Mouse (Mus musculus) inflammation-experienced regulatory T-cells, adult 6 months (primary cell): ENCODE data around the gene Fgf4. TPM values are rescaled to one million over a fixed set of nuclear protein-coding genes. Genes with fewer than 3 reads are reported as not detected.

Source experiments
- ATAC-seq: one replicate; pipeline ENCODE4 v1.8.0; 2017
- polyA plus RNA-seq, 3 experiments: library from polyadenylated mRNA; unstranded; fragments of 100-300 nt; shearing (Covaris generic); gene quantifications; one replicate each; pipeline ENCODE4 v1.2.1; 2017

Fgf4 gene
- polyA plus RNA-seq, result not detected

DNA sequence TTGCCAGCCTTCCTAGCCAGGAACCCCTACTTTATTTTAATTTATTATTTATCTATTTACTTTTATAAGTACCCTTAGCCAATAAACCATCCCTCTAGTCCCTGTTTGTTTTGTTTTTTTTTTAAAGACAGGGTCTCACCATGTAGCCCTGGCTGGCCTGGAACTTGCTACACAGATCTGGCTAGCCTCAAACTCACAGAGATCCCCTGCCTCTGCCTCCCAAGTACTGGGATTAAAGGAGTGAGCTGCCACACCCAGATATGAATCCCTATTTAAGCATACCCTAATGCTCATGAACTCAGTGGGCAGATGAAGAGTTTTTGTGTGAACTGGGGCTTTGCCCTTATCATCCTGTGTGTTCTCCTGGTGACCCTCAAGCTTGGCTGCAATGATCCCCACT, at the start of gene Fgf4:
TSS of gene Fgf4 (plus strand) at position 301 of the 400 bp plus-strand sequence.
- ATAC-seq, result no peak

DNA sequence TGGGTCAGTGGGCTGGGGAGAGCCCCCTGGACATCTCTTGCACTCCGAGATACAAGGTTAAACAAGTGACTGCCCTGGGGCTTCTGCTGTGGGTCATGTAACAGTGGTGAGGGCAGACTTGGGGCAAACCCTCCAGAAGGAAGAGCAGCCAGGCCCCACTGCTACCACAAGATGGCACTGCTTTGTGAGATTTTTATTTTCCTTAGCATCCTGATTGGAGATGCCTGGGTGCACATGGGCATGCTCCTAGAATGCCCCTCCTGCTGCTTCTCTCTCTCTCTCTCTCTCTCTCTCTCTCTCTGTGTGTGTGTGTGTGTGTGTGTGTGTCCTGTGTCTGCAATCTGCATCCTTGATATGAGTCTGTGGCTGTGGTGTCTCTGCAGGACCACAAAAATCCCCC, 48.7 kb upstream of the Fgf4 start:
- ATAC-seq, result no peak

DNA sequence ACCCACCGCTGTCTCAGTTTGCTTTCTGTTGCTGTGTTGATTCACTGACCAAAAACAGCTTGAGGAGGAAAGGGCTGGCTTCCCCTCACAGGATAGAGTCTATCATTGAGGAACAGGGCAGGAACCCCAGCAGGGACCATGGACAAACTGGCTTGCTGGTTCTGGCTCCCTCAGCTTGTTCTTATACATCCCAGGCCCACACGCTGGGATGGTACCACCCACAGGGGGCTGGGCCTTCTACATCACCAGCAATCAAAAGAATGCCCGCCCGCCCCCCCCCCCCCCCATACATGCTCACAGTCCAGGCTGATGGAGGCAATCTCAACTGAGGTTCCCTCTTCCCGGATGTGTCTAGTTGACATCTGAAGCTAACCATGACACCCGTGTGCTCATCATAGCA, 40.1 kb upstream of the Fgf4 start:
- ATAC-seq, result no peak

DNA sequence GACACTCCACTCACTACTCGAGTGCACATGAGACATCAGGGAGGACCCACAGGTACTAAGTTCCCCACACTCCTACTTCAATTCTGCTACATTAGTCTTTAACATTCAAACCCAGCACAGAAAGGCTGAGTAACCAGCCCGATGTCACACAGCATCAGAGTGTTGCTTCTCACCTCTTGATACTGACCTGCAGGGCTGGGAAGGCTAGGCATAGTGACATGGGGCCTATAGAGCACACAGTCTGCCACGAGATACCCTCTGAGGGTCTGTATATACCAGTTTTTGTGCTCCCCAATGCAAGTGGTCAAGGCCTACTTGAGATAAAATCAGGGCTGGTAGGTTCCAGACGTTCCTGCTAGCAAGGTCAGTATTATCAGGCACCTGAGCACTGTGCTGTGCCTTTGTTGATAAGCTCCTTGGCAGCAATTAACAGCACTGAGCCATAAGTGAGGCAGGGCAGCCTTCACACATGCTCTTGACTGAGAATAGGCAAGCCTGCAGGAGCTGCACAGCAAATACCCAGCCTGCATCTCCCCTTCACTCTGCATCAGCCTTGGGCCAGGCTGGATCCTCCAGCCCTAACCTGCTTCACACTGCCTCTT, 39.1 kb upstream of the Fgf4 start:
- ATAC-seq, result no peak

DNA sequence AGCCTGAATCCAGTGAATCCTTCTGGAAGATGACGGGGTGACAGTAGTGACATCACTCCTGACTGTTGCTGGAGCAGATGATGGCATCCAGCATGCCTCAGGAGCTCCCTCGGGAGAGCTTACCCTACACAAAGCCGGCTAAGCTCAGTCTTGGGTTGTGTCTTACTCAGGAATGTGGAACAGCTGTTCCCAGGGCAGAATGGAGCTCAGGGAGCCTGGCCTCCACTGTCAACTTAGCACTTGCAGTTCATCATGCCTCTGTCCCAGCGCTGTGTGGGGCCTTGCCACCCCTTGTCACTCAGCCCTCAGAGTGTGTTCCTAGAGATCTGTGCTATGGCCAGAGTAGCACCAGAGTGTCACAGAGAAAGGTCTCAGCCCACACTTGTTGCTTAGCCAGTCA, 35.6 kb upstream of the Fgf4 start:
- ATAC-seq, result no peak

DNA sequence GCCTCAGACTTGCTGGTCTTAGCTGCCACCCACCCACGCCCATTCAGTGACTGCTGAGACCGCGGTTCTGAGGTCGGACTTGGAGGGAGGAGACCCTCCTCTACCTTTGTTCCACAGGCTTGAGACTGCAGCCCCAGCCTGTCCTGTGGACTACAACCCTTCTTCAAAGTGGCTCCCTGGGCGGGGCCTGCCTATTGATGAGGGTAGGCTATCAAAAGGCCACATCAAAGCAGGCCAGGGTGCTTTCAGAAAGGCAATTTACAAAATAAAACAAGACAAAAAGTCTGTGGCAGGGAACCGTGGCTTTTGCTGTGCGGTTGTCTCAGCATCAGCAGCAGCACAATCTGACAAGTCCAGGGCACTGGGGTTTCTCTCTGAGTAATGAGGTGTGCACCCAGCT, 25.3 kb upstream of the Fgf4 start:
- ATAC-seq, result no peak

DNA sequence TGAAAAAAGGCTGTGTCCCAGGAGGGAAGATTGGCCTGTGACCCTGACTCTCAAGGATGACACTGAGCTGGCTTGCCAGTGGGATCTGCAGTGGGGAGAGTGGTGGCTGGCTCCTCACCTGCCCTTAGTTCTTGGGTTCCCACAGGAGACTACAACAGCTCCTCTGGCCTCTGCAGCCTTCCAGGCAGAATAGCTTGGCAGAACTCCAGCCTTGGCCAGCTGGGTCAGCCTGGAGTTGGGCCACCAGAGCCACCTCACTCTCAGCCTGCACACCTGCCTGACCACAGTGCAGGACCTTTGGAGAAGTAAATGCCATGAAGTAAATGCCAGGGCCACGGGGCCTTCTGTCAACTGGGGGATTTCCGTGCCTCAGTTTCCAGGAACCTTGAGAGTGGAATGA, 23.2 kb upstream of the Fgf4 start:
- no peak for ATAC-seq

DNA sequence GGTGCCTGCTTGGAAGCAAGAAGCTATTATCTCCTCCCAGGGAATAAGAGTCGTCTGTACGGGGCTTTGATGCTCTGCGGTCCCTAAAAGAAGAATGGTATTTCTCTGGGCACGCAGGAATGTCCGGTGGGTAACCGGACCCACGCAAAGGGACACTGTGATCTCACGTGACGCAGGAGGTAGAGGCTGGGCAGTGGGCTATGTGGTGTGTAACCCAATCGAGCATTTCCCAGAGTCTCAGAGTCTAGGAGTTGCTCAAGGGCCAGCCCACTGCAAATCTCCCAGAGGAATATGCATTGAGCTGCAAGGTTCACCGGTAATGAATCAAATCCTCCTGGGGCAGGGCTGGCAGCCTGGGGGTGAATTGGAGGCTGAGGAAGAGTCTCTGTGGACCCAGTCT, 18.8 kb upstream of the Fgf4 start:
- ATAC-seq, result no peak

DNA sequence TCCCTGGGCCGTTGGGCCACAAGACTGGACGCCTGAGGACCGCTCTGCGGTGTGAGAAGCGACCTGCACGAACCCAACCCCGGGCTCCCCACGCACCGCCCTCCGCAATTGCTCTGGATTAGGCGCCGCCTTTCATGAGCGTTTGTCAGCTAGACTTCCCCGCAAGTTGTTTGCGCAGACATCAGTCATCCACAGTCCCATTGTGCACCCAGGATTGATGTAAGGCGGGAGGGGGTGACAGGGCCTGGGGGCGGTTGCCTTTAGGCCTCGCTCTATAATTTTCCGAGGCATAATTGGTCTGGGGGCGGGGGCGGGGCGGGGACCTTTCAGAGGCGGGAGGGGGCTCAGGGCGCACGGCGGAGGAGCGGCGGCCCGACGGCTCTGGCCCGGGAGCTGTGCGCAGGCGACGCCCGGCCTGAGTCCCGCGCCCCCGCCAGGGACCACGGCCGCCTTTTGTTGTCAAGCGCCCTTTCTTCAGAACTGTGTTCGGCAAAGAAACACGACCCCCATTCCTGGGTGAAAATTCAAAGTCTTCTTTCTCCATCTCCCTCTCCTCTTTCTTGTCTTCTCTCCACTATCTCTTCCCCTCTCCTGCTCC, 9.2 kb upstream of the Fgf4 start, which contains the start of gene Fgf3:
TSS of gene Fgf3 (plus strand) at position 193 of the 598 bp plus-strand sequence.
- ATAC-seq, result no peak

DNA sequence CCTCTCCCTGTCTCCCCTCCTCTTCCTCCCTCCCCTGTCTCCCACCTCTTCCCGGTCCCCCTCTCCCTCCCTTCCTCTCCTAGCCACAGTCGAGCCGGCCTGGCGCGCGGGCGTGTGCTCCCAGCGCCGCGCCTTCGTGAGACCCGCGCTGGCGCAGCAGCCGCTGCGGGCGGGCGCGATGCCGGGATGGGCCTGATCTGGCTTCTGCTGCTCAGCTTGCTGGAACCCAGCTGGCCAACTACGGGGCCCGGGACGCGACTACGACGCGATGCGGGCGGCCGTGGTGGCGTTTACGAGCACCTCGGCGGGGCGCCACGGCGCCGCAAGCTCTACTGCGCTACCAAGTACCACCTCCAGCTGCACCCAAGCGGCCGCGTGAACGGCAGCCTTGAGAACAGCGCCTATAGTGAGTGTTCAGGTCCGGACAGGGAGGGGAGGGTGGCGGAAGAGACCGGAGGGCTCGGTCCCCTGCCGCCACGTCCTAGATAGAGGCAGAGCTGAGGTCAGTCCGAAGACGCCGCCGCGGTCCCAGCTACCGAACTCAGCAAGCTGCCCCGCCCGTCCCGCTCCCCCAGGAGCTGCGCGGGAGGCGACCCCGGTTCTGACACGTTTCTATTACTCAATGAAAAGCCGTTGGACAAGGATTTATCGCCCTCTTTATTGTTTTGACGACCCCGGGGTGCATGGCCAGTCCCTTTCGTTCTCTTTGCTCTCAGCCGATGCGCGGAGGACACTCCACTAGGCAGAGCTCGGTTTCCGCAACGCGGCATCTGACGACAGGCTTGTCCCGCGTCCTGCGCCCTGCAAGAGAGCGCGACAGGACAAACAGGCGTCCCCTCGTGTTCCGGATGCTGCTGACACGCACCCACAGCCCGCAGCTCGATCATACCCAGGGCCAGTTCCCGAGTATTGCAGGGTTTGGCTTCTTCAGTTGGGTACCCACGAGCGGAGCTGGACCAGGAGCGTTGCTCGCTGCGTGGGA, 8.4 kb upstream of the Fgf4 start:
- ATAC-seq, result no peak

DNA sequence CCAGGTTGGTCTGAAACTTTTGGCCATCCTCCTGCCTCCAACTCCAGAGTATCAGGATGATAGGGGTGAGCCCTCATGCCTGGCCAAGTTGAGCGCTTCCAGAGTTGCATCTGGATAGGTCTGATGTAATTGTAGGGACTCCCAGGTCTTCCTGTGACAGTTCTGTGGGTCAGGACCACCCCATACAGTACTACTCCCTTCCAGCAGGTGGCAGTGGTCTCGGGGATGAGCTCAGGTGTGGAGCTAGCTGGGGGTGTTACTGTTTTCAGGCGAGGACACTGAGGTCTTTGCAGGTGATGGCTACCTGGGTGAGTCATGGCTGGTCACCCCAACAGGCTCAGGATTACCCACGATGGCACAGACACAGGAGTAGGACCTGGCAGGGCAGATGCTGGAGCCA, 1.0 kb upstream of the Fgf4 start:
- ATAC-seq, result no peak

DNA sequence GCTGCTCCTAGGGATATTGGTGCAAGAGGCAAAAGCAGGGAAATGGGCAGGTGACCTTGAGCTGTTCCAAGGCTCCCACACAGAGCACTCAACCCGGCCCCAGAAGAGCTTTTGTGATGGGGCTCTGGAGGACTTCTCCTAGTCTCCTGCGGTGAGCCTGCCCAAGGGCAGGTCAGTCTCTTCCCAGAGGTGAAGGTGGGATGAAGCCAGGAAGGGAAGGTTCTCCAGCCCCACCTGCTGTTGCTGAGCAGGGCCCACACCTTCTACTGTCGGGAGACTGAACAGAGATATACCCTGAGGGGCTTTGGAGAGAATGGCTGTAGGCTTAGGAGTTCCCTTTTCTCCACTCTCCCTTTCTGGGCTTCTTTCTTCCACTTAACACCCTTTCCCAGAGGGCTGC, 4.2 kb downstream of the Fgf4 start:
- no peak for ATAC-seq

DNA sequence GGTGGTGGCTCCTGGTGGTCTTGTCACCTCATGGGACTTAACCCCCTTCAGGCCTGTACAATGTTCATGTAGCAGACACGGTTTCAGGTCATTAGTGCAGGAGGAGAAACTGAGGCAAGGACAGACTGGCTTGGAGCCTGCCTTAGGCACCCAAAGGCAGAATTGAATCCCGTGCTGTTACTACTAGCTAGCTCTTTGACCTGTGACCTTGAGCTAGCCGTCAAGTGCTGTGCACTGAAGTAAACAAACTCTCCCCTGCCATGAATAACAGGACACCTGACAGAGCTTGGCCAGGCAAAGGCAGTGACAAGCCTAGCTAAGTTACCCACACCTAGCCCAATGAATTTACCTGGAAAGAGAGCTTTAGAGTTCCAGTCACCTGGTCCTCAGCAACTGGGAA, 7.8 kb downstream of the Fgf4 start:
- ATAC-seq, result no peak

DNA sequence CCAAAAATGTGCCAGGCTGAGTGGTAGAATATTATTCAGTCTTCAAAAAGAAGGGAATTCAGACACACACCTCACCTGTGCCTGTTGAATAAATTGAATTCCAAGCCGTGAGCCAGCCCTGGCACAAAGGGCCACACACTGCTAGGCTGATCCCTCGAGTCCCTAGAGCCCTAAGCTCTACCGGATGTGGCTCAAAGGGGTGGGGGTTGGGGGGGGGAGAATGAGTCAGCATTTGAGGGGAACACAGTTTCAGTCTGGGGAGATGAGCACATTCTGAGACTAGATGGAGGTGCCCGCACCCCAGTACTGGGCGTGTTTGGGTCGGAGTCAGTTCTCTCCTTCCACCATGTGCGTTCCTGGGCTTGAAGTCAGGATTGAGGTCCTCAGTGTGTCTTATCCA, 10.0 kb downstream of the Fgf4 start:
- ATAC-seq, result no peak

DNA sequence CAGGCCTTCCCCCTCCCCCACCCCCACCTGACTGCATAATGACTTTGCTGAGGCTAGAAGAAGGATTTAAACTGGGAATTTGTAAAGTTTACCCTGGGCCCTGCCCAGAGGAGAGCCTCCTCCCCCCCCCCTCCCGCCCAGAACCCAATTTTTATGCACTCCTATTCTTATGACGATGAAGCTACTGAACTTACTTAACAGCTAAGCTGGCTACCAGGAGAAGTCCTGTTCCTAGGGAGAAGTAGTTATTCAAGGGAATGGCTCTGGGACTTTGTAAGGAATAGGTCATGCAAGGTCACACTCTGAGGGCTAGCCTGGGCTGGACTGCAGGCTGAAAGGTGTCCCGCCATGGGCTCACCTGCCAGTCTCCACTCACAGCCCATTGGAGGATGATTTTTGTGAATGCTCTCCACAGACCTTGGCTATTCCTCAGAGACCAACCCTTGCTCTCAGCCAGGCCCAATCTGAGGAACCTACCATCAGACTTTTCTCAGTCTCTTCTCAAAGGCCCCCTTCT, 10.7 kb downstream of the Fgf4 start:
- no peak for ATAC-seq

DNA sequence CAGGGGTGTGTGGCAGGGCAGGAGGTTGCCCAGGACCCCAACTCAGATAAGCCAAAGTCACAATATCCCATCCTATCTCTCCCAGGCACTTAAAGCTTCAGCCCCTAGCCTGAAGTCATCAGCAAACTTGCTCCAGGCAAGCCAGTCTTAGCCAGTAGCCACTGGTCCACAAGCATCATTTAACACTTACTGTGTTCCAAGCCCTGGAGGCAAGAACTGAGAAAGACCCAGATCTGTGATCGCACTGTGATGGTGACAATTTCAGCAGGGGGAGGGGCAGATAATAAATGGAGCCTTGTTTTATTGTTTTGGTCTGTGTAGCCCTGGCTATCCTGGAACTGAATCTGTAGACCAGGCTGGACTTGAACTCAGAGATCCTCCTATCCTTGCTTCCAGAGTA, 11.5 kb downstream of the Fgf4 start:
- ATAC-seq, result no peak

DNA sequence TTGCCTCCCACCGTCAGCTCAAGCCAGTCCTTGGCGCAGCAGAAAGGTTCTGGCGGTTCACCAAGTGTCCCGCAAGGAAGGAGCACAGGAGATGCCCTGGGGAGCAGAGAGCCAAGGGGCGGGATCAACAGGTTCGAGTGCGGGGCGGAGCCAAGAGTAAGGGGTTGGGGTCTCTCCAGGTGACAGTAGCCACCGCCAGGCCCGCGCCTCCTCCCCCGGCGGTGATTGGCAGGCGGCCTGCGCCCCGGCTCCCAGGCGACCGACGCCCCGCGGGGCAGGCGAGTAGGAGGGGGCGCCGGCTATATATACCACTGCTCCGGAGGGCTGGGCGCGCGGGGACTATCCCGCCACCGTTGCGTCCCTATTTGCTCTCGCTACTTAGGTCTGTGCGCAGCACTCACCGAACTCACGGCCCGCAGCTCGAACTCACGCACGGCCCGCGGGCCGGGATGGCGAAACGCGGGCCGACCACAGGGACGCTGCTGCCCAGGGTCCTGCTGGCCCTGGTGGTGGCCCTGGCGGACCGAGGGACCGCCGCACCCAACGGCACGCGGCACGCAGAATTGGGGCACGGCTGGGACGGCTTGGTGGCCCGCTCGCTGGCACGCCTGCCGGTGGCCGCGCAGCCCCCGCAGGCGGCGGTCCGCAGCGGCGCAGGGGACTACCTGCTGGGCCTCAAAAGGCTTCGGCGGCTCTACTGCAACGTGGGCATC, 14.0 kb downstream of the Fgf4 start:
- ATAC-seq, result no peak

DNA sequence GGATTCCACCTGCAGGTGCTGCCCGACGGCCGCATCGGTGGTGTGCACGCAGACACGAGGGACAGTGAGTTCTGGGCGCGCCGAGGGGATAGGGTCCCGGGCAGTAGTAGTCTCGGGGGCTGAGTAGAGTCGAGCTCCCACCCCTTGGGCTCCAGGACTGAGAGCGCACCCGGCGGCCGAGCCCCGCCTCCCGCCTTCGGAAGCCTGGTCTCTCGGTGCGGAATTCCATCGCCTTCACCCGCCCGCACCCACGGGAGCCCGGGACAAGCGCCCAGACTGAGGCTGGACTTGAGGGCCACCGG, 14.6 kb downstream of the Fgf4 start:
- no peak for ATAC-seq

DNA sequence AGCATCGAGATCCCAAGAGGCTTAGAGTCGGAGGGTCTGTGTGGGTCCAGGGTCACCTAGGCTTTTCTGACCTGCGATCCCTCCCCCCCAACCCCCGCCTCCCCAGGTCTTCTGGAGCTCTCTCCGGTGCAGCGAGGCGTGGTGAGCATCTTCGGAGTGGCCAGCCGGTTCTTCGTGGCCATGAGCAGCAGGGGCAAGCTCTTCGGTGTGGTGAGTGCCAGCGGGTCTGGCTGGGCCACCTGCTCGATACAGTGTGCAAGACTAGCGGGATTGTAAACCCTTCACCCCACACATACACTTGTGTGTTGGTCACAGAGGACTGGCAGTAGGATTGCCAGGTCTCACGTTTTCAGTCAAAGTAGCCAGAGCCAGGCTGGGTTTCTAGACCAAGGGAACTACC, 15.0 kb downstream of the Fgf4 start:
- no peak for ATAC-seq

DNA sequence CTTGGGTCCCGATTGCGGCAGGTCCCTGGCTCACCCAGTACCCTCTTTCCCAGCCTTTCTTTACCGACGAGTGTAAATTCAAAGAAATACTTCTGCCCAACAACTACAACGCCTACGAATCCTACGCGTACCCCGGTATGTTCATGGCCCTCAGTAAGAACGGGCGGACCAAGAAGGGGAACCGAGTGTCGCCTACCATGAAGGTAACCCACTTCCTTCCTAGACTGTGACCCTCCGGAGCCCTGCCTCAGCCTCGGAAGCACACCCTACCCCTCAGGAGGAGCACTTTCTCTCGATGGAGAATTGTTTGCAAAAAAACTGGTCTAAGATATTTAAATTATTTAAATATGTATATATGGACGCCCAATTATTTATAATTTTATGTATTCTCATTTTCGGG, 15.5 kb downstream of the Fgf4 start:
- no peak for ATAC-seq

DNA sequence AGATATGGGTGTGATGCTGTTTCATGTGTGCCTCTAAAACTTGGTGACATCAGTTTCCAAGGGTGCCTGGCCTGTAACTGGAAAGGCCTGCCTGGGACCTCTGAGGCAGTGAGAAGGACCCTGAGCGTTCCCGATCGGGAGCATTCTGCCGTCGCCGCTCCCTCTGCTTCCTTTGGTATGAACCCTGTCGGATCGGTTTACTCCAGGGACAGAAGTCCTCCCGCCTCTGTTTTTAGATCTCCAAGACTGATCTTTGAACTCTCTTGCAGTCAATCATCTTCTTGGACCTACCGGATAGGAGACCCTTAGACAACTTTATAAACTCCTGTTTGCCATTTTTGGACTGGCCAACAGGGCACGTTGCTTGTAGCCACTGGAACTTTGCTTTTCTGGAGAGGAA, 16.0 kb downstream of the Fgf4 start:
- no peak for ATAC-seq

DNA sequence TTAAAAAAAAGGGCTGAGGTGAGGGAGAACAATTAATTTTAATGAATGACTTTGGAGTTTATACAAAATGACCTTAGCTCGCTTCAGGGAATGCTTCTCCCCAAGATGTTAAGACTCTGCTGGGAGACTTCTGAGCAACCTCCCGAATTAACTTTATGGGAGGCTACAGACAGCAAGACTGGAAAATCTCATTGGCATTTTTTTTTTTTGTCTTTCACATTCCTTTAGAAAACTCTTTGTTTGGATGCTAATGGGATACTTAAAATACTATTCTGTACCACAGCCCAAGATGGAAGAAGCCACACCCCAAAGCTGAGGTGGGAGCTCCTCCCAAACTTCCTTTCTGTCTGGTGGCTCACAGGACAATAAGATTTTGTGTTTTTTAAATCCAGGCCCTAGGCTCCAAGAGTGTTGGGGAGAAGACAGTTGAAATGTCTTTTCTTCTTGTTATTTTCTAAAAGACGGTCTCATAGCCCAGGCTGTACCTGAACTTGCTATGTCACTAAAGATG, 17.0 kb downstream of the Fgf4 start:
- no peak for ATAC-seq

DNA sequence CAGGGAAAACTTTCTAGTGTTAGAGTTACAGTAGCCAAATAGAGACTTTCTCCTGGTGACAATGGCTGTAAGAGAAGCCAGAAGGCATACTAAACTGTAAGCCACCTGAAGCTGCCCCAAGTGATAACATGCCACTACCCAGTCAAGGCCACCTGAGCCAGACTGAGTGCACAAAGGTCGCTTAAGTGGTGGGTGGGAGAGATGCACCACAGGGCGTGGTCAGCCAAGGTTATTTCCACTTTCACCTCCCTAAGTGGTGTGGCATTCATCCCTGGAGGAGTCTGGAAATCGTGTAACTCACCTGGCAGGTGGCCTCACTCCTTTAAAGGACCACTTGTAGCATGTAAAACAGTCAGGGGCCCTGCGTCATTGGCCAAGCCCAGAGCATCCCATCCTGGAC, 20.0 kb downstream of the Fgf4 start:
- ATAC-seq, result no peak
